In genomic region chr2:156021219-156021618, GRCm38 (mm10) we compare ENCODE assay signal across 34 mouse cellular contexts. TPM values are rescaled to one million over a fixed set of nuclear protein-coding genes. Genes with fewer than 3 reads are reported as not detected.
A peak's percentile ranks its signal among the peaks of the same experiment; 100 is the strongest.
DNase-seq lines count a peak whose midpoint lies in the region; ATAC-seq and TF ChIP-seq lines count a peak whose summit lies in the region.
"Had no signal": no experiment of that assay in that cellular context is flagged by ENCODE, and none has a peak within 500 bp of the region (broad histone marks: within the 10 kb centered on the region; RNA-seq: fewer than 3 reads in every experiment).

No protein-coding gene starts in this region.

- peak; percentile 83 for ATAC-seq in liver, embryonic 11.5 days (replicated peaks; ENCODE audit: low FRiP score)
- peak; percentile 78 for ATAC-seq in liver, embryonic 16.5 days (ENCODE audit: low read depth)
- ATAC-seq: CD4-positive, CD25-positive, alpha-beta regulatory T cell, adult 4 months; forebrain, embryonic 14.5 days; hindbrain, embryonic 16.5 days; midbrain, embryonic 16.5 days had no signal

- TF ChIP-seq CTCF in lung, adult 2 months (IDR thresholded peaks at IDR 0.05; ENCODE audit: insufficient read depth, low read length), result no peak

- H3K9ac ChIP-seq in liver, embryonic 11.5 days (ENCODE audit: low read depth, low read length), result peak overlapping the region; percentile 31; the same call in 1 of the 2 replicates
- H3K9ac ChIP-seq in liver, embryonic 16.5 days (ENCODE audit: low read depth, low read length), result no peak overlapping the region
- H3K9ac ChIP-seq: heart, embryonic 15.5 days; limb, embryonic 12.5 days; neural tube, embryonic 12.5 days had no signal

- 47% methylated on average over 8 of the region's 8 CpGs for WGBS in liver, embryonic 11.5 days
- 33% methylated on average over 8 of the region's 8 CpGs for WGBS in liver, embryonic 16.5 days (ENCODE audit: insufficient replicate concordance)
- WGBS in lung, adult 2 months, result 81% methylated on average over 8 of the region's 8 CpGs

- H3K4me1 ChIP-seq in liver, embryonic 11.5 days (replicated peaks; ENCODE audit: control insufficient read depth, insufficient read depth, low read length), result peaks cover 31% of the 10 kb centered on the region
- peaks cover 27% of the 10 kb centered on the region for H3K4me1 ChIP-seq in liver, embryonic 16.5 days (ENCODE audit: control insufficient read depth, low read depth, low read length)
- H3K4me1 ChIP-seq in lung, adult 2 months (ENCODE audit: control insufficient read depth, insufficient read depth, low read length), result no peaks in the 10 kb centered on the region
- H3K4me1 ChIP-seq: heart, embryonic 15.5 days; limb, embryonic 12.5 days; midbrain, embryonic 10.5 days; neural tube, embryonic 12.5 days had no signal

- H3K27ac ChIP-seq in liver, embryonic 11.5 days (ENCODE audit: low read depth, low read length), result peak overlapping the region; percentile 87
- H3K27ac ChIP-seq in liver, embryonic 16.5 days (ENCODE audit: low read length), result peak overlapping the region; percentile 12; the same call in 1 of the 2 replicates
- H3K27ac ChIP-seq: heart, embryonic 10.5 days; heart, embryonic 15.5 days; kidney, postnatal 0 days; limb, embryonic 12.5 days; macrophage; midbrain, embryonic 10.5 days; neural tube, embryonic 12.5 days; stomach, postnatal 0 days had no signal

- H3K36me3 ChIP-seq in liver, embryonic 11.5 days (ENCODE audit: control insufficient read depth, insufficient read depth, low read length), result peaks cover 15% of the 10 kb centered on the region
- H3K36me3 ChIP-seq in liver, embryonic 16.5 days (ENCODE audit: control insufficient read depth, insufficient read depth), result peaks cover 8% of the 10 kb centered on the region; the same call in 1 of the 2 replicates

- peak; percentile 59 for DNase-seq in c-Kit-positive CD71-positive TER-119-negative erythroid progenitor cells, embryonic 14.5 days (ENCODE audit: low read depth)
- no peak for DNase-seq in liver, embryonic 11.5 days (ENCODE audit: low spot score)
- DNase-seq in embryo, embryonic 10 days (ENCODE audit: low spot score), result no peak
- no peak for DNase-seq in cerebellum, adult 18-20 months
- no peak for DNase-seq in kidney, postnatal 25 days
- no peak for DNase-seq in lung, adult 2 months
- DNase-seq: adrenal gland, adult 8-10 months; cerebellum, adult 11-12 months; cerebellum, postnatal 14 days; gastrocnemius, postnatal 25 days; heart, adult 11 months; kidney, adult 2 months; lung, adult 18-20 months; lung, postnatal 10 days; right cerebral cortex, adult 18-20 months; right cerebral cortex, postnatal 4 days; thymus, adult 18-20 months; thymus, postnatal 4 days had no signal

- no peak for TF ChIP-seq POLR2A in lung, adult 2 months (IDR thresholded peaks at IDR 0.05; ENCODE audit: borderline replicate concordance, extremely low read depth, low read depth, low read length)

- H3K27me3 ChIP-seq in liver, embryonic 11.5 days (replicated peaks; ENCODE audit: control insufficient read depth, insufficient read depth, low read length), result no peaks in the 10 kb centered on the region
- no peaks in the 10 kb centered on the region for H3K27me3 ChIP-seq in liver, embryonic 16.5 days (ENCODE audit: control insufficient read depth, insufficient read depth, low read depth, low read length)
- H3K27me3 ChIP-seq: heart, embryonic 15.5 days; limb, embryonic 12.5 days; neural tube, embryonic 12.5 days had no signal

- no peaks in the 10 kb centered on the region for H3K9me3 ChIP-seq in liver, embryonic 11.5 days (ENCODE audit: control insufficient read depth, low read length)
- H3K9me3 ChIP-seq in liver, embryonic 16.5 days (replicated peaks; ENCODE audit: control insufficient read depth, low read length), result no peaks in the 10 kb centered on the region
- H3K9me3 ChIP-seq: heart, embryonic 10.5 days; heart, embryonic 15.5 days; limb, embryonic 12.5 days; midbrain, embryonic 10.5 days; neural tube, embryonic 12.5 days had no signal

- H3K4me2 ChIP-seq in liver, embryonic 11.5 days, result 0 out of 2 replicates have a peak overlapping the region, but pooled peaks have one; percentile 4
- H3K4me2 ChIP-seq in liver, embryonic 16.5 days (ENCODE audit: low read depth, low read length), result no peak overlapping the region
- H3K4me2 ChIP-seq: heart, embryonic 15.5 days; limb, embryonic 12.5 days; neural tube, embryonic 12.5 days had no signal

- H3K4me3 ChIP-seq in liver, embryonic 11.5 days (ENCODE audit: low read depth, low read length), result no peak overlapping the region
- no peak overlapping the region for H3K4me3 ChIP-seq in liver, embryonic 16.5 days (ENCODE audit: low read depth, low read length)
- no peak overlapping the region for H3K4me3 ChIP-seq in lung, adult 2 months (replicated peaks; ENCODE audit: extremely low read depth, low read depth, low read length)
- H3K4me3 ChIP-seq: heart, embryonic 10.5 days; heart, embryonic 15.5 days; limb, embryonic 12.5 days; midbrain, embryonic 10.5 days; myocyte; neural tube, embryonic 12.5 days had no signal

RNA-seq across cellular contexts. Expression of gene Ergic3, which starts 13.4 kb away (rescaled TPM):
- polyA plus RNA-seq in liver, embryonic 11.5 days (2014; fragmentation: Nextera tagmentation; extraction: Ambion mirVana), result 146 and 166 TPM in 2 replicates
- polyA plus RNA-seq in liver, embryonic 16.5 days (2015; fragmentation: Nextera tagmentation; extraction: Ambion mirVana), result 93.2 and 93.9 TPM in 2 replicates
- 227 and 260 TPM in 2 replicates for polyA plus RNA-seq in lung, adult 2 months (2012; rRNA removed)

RNA-seq across cellular contexts. Expression of gene 6430550D23Rik, which starts 13.4 kb away (rescaled TPM):
- 1.6 and 2.8 TPM in 2 replicates for polyA plus RNA-seq in liver, embryonic 11.5 days (2014; fragmentation: Nextera tagmentation; extraction: Ambion mirVana)
- polyA plus RNA-seq in liver, embryonic 16.5 days (2015; fragmentation: Nextera tagmentation; extraction: Ambion mirVana), result 0.54 and 0.98 TPM in 2 replicates
- 1.0 and 1.8 TPM in 2 replicates for polyA plus RNA-seq in lung, adult 2 months (2012; rRNA removed)

RNA-seq across cellular contexts. Expression of gene Fer1l4, which starts 31.5 kb away (rescaled TPM):
- not detected in 2 replicates for polyA plus RNA-seq in liver, embryonic 11.5 days (2014; fragmentation: Nextera tagmentation; extraction: Ambion mirVana)
- polyA plus RNA-seq in liver, embryonic 16.5 days (2015; fragmentation: Nextera tagmentation; extraction: Ambion mirVana), result not detected in 2 replicates
- polyA plus RNA-seq in lung, adult 2 months (2012; rRNA removed), result 0.63 and 0.98 TPM in 2 replicates
- polyA plus RNA-seq: CD4-positive, CD25-positive, alpha-beta regulatory T cell, adult 4 months; forebrain, embryonic 14.5 days; heart, embryonic 10.5 days; heart, embryonic 15.5 days; hindbrain, embryonic 11.5 days; hindbrain, embryonic 16.5 days; limb, embryonic 12.5 days; macrophage; midbrain, embryonic 16.5 days; myocyte; neural tube, embryonic 12.5 days; spleen, adult 2 months had no signal

RNA-seq across cellular contexts. Expression of gene Spag4, which starts 43.8 kb away (rescaled TPM):
- polyA plus RNA-seq in liver, embryonic 11.5 days (2014; fragmentation: Nextera tagmentation; extraction: Ambion mirVana), result 4.1 and 4.7 TPM in 2 replicates
- 0.54 and 0.72 TPM in 2 replicates for polyA plus RNA-seq in liver, embryonic 16.5 days (2015; fragmentation: Nextera tagmentation; extraction: Ambion mirVana)
- polyA plus RNA-seq in lung, adult 2 months (2012; rRNA removed), result 1.1 and 1.8 TPM in 2 replicates
- polyA plus RNA-seq: macrophage had no signal
